Mouse (Mus musculus) midbrain, embryonic 14.5 days (tissue): ENCODE data around the gene Srsf5. TPM values are rescaled to one million over a fixed set of nuclear protein-coding genes. Genes with fewer than 3 reads are reported as not detected.
A peak's percentile ranks its signal among the peaks of the same experiment; 100 is the strongest.

ENCODE experiments used
- ATAC-seq: fragments of 200-750 bp; cut with Nextera tagmentation; 2 replicates; pipeline ENCODE4 v1.8.0; 2017; ENCODE audit warnings: moderate number of reproducible peaks, moderate library complexity; ENCODE audit not compliant: low FRiP score, low TSS enrichment
- DNase-seq: peaks from one replicate; pipeline ENCODE4 v3.0.0-alpha.2; 2015
- H3K27ac ChIP-seq: fragments of 300-500 bp; sonication (generic); replicated peaks from 2 replicates; pipeline ENCODE4 v1.5.1; 2014; ENCODE audit warnings: mild to moderate bottlenecking, low read depth, low read length, moderate library complexity
- H3K27me3 ChIP-seq: fragments of 300-500 bp; sonication (generic); 2 replicates; pipeline ENCODE4 v1.6.1; 2014; ENCODE audit warnings: low read length, control low read depth, mixed read lengths; ENCODE audit not compliant: control insufficient read depth, insufficient read depth
- H3K36me3 ChIP-seq: fragments of 300-500 bp; sonication (generic); 2 replicates; pipeline ENCODE4 v1.6.1; 2014; ENCODE audit warnings: low read length, control low read depth; ENCODE audit not compliant: control insufficient read depth, insufficient read depth
- H3K4me1 ChIP-seq: fragments of 300-500 bp; sonication (generic); 2 replicates; pipeline ENCODE4 v1.6.1; 2014; ENCODE audit warnings: mild to moderate bottlenecking, antibody characterized with exemption, low read length, control low read depth; ENCODE audit not compliant: control insufficient read depth, insufficient read depth
- H3K4me2 ChIP-seq: fragments of 300-500 bp; sonication (generic); 2 replicates; pipeline ENCODE4 v1.6.1; 2014; ENCODE audit warnings: mild to moderate bottlenecking, low read length, moderate library complexity
- H3K4me3 ChIP-seq: fragments of 300-500 bp; sonication (generic); replicated peaks from 2 replicates; pipeline ENCODE4 v1.5.1; 2014; ENCODE audit warnings: low read depth, low read length
- H3K9ac ChIP-seq: fragments of 300-500 bp; sonication (generic); replicated peaks from 2 replicates; pipeline ENCODE4 v1.6.1; 2014; ENCODE audit warnings: mild to moderate bottlenecking, low read length, moderate library complexity
- H3K9me3 ChIP-seq: fragments of 300-500 bp; sonication (generic); 2 replicates; pipeline ENCODE4 v1.6.1; 2016; ENCODE audit warnings: low read length, control low read depth, mixed read lengths; ENCODE audit not compliant: control insufficient read depth
- WGBS: fragments of 180-500 bp; shearing (Covaris S2); extraction: QIAGEN DNeasy Blood & Tissue Kit; methylation state at CpG from one replicate; pipeline ENCODE4 v1.1.7; 2014; 5-methylcytosine and 5-hydroxymethylcytosine counted together
- polyA plus RNA-seq: library from polyadenylated mRNA; unstranded; fragments of >200 nt; fragmentation: Nextera tagmentation; extraction: Ambion mirVana; gene quantifications from 2 replicates; pipeline ENCODE4 v1.2.1, GENCODE M21; 2014

Srsf5 gene
- polyA plus RNA-seq, result 283 and 294 TPM in 2 replicates

DNA sequence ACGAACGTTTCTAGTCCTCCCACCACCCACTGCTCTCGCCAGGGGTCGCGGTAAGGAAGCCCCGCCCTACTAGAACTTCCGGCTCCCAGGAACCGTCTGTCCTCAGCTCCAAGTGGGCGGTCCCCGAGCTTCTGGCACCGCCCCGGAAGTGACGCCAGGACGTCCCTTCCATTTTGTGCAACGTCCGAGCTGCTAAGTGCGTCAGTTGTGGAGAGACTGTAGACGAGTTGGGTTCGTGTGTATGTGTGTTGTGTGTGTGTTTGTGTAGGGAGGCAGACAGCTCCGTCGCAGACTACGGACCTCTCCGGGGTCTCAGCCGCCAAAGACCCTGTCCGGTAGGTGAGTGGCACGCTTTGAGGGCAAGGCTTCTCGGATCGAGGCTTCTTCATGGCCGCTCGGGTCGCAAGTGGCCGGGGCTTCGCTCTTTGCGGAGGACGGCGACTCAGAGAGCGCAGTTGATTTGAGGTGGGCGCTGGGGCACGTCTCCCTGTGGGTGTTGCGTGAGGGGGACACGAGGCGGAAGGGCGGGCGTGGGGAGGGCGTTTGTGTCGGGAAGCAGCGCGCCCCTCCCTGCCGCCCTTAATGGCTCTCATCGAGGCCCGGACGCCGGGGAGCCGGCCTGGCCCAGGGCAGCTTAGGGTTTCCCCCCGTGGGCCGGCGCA is at the start of gene Srsf5:
Gene Srsf5 (plus strand): TSS at position 171 of the 662 bp plus-strand sequence.
- H3K4me1 ChIP-seq, result peaks cover 4% of the 10 kb centered on the region
- peaks cover 26% of the 10 kb centered on the region for H3K36me3 ChIP-seq
- H3K27me3 ChIP-seq, result no peaks in the 10 kb centered on the region
- peak; percentile 99 for DNase-seq
- peak within 1 kb of the TSS; percentile 94 for H3K27ac ChIP-seq
- H3K9ac ChIP-seq, result peak within 1 kb of the TSS; percentile 90
- no peaks in the 10 kb centered on the region for H3K9me3 ChIP-seq
- peak within 1 kb of the TSS; percentile 62 for H3K4me2 ChIP-seq
- peak within 1 kb of the TSS; percentile 96 for H3K4me3 ChIP-seq
- under 1% methylated on average over 56 of the region's 57 CpGs for WGBS
- ATAC-seq, result peak; percentile 93

GRCm38 (mm10) chr12:80909631-80910030 is 35.7 kb upstream of the Srsf5 start:
- no peaks in the 10 kb centered on the region for H3K9me3 ChIP-seq
- 88% methylated on average over 8 of the region's 8 CpGs for WGBS
- no peak overlapping the region for H3K4me3 ChIP-seq
- H3K27ac ChIP-seq, result no peak overlapping the region
- ATAC-seq (no peak), DNase-seq (no peak)
- H3K27me3 ChIP-seq, result no peaks in the 10 kb centered on the region
- H3K36me3 ChIP-seq, result no peaks in the 10 kb centered on the region
- no peak overlapping the region for H3K4me2 ChIP-seq
- H3K9ac ChIP-seq, result no peak overlapping the region
- no peaks in the 10 kb centered on the region for H3K4me1 ChIP-seq

- Histone ChIP-seq H3K4me1 (no peaks in the 10 kb centered on the region), H3K4me2 (no peak overlapping the region), H3K36me3 (no peaks in the 10 kb centered on the region), H3K27me3 (no peaks in the 10 kb centered on the region), H3K27ac (no peak overlapping the region), H3K9me3 (no peaks in the 10 kb centered on the region), H3K4me3 (no peak overlapping the region), H3K9ac (no peak overlapping the region)
- ATAC-seq, result no peak
- WGBS, result 60% methylated on average over 7 of the region's 7 CpGs
- peak; percentile 11 for DNase-seq
Observed at GRCm38 (mm10) chr12:80917764-80918163, 27.5 kb upstream of the Srsf5 start.

DNA sequence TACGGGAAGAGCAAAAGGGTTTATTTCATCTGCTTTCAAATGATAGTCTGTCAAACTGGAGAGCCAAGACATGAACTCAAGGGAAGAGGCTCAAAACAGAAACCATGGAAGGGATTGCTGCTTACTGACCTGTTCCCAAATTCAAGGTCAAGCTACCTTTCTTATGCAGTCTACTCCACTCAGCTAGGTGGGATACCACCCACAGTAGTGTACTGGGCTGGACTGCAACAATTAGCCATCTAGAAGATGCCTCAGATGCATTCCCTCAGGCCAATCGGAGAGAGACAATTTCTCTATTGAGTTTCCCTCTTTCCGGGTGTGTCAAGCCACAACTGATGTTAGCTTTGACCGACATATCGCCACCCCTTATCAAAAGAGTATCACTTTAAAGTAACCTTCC is 24.0 kb upstream of the Srsf5 start:
- 95% methylated on average over 5 of the region's 5 CpGs for WGBS
- H3K27ac ChIP-seq, result no peak overlapping the region
- H3K27me3 ChIP-seq, result no peaks in the 10 kb centered on the region
- no peaks in the 10 kb centered on the region for H3K9me3 ChIP-seq
- DNase-seq (no peak), ATAC-seq (no peak)
- no peaks in the 10 kb centered on the region for H3K36me3 ChIP-seq
- no peak overlapping the region for H3K4me3 ChIP-seq
- H3K4me1 ChIP-seq, result no peaks in the 10 kb centered on the region
- no peak overlapping the region for H3K4me2 ChIP-seq
- no peak overlapping the region for H3K9ac ChIP-seq

- H3K27me3 ChIP-seq, result no peaks in the 10 kb centered on the region
- no peak overlapping the region for H3K9ac ChIP-seq
- H3K4me2 ChIP-seq, result peak overlapping the region; percentile 17; the same call in 1 of the 2 replicates
- WGBS, result 12% methylated on average over 7 of the region's 7 CpGs
- H3K36me3 ChIP-seq, result no peaks in the 10 kb centered on the region
- no peak overlapping the region for H3K27ac ChIP-seq
- no peak overlapping the region for H3K4me3 ChIP-seq
- H3K9me3 ChIP-seq, result no peaks in the 10 kb centered on the region
- ATAC-seq (no peak), DNase-seq (no peak)
- H3K4me1 ChIP-seq, result no peaks in the 10 kb centered on the region
Observed at GRCm38 (mm10) chr12:80922869-80923268, 22.4 kb upstream of the Srsf5 start.

GRCm38 (mm10) chr12:80923602-80924001 is 21.7 kb upstream of the Srsf5 start:
- 64% methylated on average over 5 of the region's 5 CpGs for WGBS
- Histone ChIP-seq H3K4me1 (no peaks in the 10 kb centered on the region), H3K4me3 (no peak overlapping the region), H3K9ac (no peak overlapping the region), H3K36me3 (no peaks in the 10 kb centered on the region), H3K27ac (no peak overlapping the region), H3K4me2 (no peak overlapping the region), H3K9me3 (no peaks in the 10 kb centered on the region), H3K27me3 (no peaks in the 10 kb centered on the region)
- DNase-seq, result no peak
- no peak for ATAC-seq

GRCm38 (mm10) chr12:80924205-80924604 is 21.1 kb upstream of the Srsf5 start:
- Histone ChIP-seq H3K9ac (no peak overlapping the region), H3K4me2 (no peak overlapping the region), H3K36me3 (no peaks in the 10 kb centered on the region), H3K27me3 (no peaks in the 10 kb centered on the region), H3K27ac (no peak overlapping the region), H3K4me3 (no peak overlapping the region), H3K9me3 (no peaks in the 10 kb centered on the region), H3K4me1 (no peaks in the 10 kb centered on the region)
- DNase-seq (peak; percentile 33), ATAC-seq (no peak)
- WGBS, result 62% methylated on average over 3 of the region's 3 CpGs

- ATAC-seq, result no peak
- no peaks in the 10 kb centered on the region for H3K9me3 ChIP-seq
- WGBS, result 17% methylated on average over 7 of the region's 7 CpGs
- H3K27ac ChIP-seq, result no peak overlapping the region
- DNase-seq, result peak; percentile 5
- no peaks in the 10 kb centered on the region for H3K4me1 ChIP-seq
- H3K27me3 ChIP-seq, result no peaks in the 10 kb centered on the region
- no peaks in the 10 kb centered on the region for H3K36me3 ChIP-seq
- no peak overlapping the region for H3K9ac ChIP-seq
- no peak overlapping the region for H3K4me3 ChIP-seq
- no peak overlapping the region for H3K4me2 ChIP-seq
Observed at GRCm38 (mm10) chr12:80925919-80926318, 19.4 kb upstream of the Srsf5 start.

- no peak overlapping the region for H3K4me3 ChIP-seq
- H3K27ac ChIP-seq, result no peak overlapping the region
- no peaks in the 10 kb centered on the region for H3K36me3 ChIP-seq
- no peaks in the 10 kb centered on the region for H3K4me1 ChIP-seq
- H3K27me3 ChIP-seq, result no peaks in the 10 kb centered on the region
- no peak for ATAC-seq
- no peak overlapping the region for H3K9ac ChIP-seq
- H3K4me2 ChIP-seq, result no peak overlapping the region
- H3K9me3 ChIP-seq, result no peaks in the 10 kb centered on the region
- WGBS, result 81% methylated on average over 4 of the region's 4 CpGs
- DNase-seq, result no peak
Observed at GRCm38 (mm10) chr12:80926550-80926949, 18.8 kb upstream of the Srsf5 start.
